Mouse (Mus musculus): ENCODE measurements at regions not wholly inside any gene's neighbourhood (a gene's known extent, or its start where the extent isn't known, plus 50 kb on each side); places are given as distances from the start of the nearest gene placed in this dataset.

GRCm38 (mm10) chr13:11147268-11147667 is 786.6 kb upstream of the Chrm3 start:
- TF ChIP-seq CTCF (IDR thresholded peaks at IDR 0.05; ENCODE audit: low read depth, low read length) (no peak), EP300 (IDR thresholded peaks at IDR 0.05; ENCODE audit: insufficient read depth, low read depth, low read length) (no peak)

Data from ES-Bruce4 (cell line).